Mouse (Mus musculus) cerebellum, adult 9-11 months (tissue): ENCODE measurements around the gene Kctd21.

Source experiments
- DNase-seq: peaks from one replicate; pipeline ENCODE4 v3.0.0; 2022

The Kctd21 gene

DNA sequence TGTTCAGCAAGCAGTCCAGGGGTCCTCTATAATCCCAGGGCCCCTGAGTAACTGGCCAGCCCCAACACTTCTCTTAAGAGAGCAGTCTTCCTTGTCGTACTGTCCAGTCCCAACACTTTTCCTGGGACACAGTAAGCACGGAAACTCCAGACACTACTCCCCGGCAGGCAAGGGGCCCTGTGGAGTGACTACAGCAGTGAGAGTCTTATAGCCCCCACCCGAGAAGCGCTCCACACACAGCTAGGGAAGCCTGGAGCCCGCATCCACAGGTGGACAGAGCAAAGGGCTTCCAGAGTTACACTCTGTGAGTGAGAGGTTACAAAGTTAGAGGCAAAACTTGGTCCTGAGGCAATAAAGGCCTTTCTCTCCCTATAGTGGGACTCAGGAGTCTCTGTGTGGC, 17.3 kb downstream of the Kctd21 start:
- no peak for DNase-seq

DNA sequence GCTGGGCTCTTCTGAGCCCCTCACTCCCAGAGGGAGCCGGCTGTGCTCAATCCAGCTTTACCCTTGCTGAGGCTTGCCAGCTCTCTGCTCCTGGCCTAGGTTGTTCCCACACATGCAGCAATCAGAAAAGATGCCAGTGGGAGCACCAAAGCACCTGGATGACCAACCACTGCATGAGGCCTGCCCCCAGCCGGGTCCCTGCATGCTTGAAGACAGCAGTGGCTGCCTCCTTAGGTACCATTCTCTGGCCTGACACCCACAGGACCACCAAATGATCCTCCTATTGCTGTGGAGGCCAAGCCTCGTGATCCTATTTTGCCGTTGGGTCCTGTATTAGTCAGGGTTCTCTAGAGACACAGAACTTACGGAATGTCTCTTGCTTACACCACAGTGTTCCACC, 18.8 kb downstream of the Kctd21 start:
- DNase-seq: no peak

DNA sequence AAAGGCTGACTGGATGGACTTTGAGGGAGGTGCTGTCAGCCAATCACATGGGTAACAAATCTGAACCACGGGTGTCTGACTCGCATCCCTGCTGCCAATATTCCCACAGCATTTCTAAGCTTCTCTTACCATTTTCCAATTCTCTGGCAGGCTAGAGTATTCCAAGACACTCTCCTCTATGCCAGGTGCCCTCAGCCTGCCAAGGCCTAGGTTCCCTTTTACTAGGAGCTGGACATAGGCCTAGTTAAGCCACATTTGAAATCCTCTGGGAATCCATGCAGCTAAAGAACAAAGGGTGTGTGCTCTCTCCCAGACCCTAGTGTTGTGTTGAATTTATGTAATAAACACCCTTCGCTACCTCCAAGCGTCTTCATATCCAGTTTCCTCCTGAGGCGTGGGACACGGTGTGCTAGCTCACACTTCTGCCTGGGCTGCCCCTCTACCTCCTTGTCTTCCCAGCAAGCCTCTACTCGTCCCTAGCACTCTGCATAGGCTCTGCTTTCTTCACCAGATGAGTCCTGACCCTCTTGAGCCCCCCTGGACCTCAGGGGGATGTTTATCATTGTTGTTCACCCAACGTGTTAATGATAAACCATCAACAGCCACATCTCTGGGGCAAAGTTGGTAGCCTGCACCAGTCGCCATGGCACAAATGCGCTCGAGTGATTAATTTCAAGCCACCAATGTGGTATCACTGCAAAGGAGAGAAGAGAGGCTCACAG, 19.8 kb downstream of the Kctd21 start:
- DNase-seq: no peak

DNA sequence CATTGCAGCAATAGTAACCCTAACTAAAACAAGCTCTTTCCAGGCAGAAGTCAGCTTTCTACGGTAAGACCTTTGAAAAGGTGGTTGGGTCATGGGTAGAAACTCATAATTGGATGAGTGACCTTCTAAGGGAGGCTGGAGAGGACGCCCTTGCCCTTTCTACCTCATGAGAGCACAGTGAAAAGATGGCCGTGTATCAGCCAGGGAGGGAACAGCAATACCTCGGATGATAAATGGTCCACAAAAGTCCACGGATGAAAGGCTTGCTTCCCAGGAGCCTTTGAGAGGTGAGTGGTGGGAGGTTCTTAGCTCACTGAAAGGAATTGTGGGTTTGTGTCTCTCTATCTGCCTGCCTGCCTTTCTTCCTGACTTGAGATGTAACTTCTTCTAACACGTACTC, 21.2 kb downstream of the Kctd21 start:
- DNase-seq: no peak

DNA sequence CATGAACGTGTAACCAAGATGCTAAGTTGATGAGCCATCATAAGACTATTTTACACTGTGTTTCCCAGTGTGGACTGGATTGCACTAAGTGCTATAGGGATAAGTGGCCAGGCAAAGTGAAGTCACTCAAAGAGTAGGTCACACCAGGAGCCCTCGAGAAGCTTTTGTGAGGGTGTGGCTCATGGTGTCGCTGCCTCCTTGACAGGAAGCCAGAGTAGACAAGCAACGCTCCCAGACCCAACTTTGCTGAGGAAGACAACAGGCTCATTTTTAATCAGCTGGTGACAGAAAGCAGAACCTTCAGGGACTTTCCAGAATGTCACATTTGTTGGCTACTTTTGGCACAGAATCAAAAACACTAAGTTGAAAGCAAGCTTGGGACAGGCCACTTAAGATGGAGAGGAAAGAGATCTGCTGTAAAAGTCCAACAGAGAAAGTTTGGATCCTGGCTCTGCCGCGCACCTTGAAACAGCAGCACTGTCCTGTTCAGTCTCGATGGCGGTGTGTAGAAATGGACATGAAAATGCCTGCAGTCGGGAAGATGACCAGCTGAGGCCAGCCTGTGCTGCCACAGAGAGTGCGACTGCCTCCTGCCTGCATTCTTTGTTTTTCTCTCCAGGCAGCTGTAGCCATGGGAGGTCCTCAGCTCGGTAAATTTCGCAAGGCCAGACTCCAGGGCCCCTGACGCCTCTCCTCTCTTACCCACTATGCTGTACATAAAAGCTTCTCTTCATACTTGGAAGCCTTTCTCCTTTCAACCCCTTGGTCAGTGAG, 23.1 kb downstream of the Kctd21 start:
- no peak for DNase-seq

DNA sequence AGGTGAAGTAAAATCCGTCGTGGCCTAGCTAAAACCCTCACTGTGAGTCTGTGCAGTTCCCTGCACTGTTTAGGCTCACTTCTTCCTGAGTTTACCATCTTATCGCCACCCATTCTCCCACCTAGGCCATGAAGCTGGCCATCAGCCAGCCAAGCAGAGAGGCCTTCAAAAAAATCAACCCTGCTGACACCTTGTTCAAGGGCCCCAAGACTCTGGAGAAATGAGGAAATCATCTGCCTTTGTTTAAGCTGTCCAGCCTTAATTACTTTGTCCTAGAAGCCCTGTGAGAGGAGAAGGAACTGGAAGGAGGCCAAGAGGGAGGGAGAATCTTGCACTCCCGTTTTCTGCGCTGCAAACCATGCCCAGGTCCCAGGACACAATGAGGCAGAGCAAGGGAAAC, 24.1 kb downstream of the Kctd21 start:
- no peak for DNase-seq

DNA sequence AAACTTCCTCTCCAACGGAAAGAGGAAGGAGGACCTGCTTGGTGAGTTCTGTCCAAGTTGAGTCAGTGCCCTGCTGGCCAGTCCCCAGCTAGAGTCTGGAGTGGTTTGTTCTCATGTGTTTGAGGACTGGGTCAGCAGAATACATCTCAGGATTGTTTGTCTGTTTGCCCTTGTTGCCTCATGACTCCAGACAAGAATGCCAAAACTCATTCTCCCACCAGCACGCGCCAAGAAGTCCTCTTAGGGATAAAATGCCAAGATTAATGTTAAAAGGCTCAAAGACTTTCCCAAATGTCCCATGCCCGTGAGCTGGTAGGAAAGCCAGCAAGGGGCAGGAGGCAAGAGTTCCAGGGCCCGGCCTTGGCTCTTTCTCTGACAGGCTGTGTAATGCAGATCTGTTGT, 24.7 kb downstream of the Kctd21 start:
- DNase-seq: no peak

DNA sequence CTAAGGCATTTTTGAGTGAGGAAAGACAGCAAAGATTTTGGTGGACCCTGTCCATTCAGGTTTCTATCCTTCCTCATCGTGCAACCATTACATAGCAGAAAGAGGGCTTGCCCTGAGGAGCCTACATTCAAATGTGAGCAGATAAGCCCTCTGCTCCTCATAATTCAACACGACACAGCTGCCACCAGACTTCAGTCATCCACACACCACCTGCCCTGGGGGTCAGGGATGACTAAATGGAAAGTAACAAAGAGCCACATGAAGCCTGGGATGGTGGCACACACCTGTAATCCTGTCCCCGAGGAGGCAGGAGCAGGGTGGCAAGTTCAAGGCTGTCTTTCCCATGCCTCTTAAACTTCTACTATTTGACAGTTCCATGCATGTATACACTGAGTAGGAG, 25.7 kb downstream of the Kctd21 start:
- no peak for DNase-seq

DNA sequence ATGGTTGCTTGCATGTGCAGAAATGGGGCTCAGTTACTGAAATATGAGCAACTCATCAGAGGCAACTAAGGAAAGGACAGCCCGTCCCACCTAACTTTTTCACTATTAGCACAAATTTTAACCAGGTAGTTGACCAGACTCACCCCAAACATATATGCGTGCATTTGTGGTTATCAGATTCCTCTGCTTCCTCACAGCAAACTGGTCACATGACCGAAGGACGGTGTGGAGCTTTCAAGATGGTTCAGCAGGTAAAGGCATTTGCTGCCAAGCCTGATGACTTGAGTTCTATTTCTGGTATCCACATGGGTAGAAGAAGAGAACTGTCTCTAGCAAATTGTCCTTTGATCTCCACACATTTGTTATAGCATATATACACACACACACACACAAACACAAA, 26.2 kb downstream of the Kctd21 start:
- DNase-seq: no peak

DNA sequence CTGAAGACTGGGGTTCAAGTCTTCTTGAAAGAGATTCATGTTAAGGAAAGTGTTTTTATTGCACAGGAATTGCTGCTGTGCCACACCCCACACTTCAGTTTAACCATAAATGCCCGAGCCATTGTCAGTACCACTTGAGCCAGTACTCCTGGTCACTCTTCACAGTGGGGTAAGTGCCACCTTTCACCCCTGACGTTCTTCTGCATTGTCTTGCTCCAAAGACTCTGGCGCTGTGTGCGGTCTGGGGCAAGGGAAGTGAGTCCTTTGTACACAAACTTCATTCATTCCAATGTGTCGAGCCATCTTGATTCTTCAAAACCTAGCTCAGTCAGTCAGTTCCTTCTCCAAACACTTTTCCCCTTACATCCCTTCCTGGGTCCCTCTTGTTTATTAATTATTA, 28.0 kb downstream of the Kctd21 start:
- no peak for DNase-seq

DNA sequence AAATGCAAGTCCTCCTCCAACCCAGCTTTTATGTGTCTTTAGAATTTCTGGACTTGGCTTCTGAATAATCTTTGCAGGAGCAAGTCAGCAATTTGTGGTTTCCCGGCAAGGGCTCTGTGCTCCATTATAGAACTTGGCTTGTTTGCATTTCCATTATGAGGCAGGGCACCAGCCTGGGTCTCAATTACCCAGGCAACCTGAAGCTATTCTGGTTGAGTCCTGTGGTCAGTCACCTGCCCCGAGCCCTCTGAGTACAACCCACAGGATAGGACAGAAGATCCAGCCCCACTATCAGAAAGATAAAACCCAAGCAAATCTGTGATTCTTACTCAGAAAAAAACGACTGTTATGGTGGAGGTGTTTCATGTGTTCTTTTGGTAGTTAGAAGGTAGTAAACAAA, 28.8 kb downstream of the Kctd21 start:
- no peak for DNase-seq

DNA sequence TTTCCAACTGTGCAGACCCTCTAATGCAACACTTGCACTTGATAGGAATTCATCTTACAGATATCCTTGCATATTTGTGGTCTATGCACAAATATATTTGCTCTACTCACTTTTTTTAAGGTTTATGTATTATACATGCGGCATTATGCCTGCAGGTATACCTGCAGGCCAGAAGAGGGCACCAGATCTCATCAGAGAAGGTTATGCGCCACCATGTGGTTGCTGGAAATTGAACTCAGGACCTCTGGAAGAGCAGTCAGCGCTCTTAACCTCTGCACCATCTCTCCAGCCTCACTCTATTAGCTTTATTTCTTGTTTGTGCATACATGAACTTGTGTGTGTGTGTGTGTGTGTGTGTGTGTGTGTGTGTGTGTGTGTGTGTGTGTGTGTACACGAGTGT, 29.3 kb downstream of the Kctd21 start:
- no peak for DNase-seq

DNA sequence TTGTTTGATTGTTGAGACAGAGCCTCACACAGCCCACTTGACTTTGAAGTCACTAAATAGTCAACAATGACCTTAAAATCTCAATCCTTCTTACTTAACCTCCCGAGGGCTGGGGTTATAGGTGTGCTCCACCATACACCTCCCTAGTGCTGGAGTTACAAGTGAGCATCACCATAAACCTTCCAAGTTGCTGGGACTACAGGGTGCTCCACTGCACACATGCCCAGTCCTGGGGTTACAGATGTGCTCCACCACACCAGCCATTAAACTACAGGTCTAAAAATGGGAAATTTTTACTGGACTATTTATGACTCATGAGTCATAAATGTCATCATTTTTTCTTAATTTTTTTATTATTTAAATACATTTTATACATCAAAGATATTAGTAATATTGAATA, 33.8 kb downstream of the Kctd21 start:
- DNase-seq: no peak

DNA sequence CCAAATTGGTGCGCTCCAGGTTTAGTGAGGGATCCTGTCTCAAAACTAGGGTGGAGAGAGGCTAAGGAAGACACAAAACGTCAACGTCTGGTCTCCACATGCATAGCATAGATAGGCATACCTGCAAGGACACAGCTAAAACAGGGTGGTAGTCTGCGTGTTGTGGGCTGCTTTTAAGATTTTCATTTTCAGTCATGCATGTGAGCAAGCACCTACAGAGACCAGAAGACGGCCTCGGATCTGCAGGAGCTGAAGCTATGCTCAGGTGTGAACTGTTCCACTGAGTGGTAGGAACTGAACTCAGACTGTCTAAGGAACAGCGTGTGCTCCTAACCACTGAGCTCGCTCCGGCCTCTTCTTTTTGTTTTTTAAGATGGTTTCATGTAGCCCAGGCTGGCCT, 43.0 kb downstream of the Kctd21 start:
- no peak for DNase-seq

DNA sequence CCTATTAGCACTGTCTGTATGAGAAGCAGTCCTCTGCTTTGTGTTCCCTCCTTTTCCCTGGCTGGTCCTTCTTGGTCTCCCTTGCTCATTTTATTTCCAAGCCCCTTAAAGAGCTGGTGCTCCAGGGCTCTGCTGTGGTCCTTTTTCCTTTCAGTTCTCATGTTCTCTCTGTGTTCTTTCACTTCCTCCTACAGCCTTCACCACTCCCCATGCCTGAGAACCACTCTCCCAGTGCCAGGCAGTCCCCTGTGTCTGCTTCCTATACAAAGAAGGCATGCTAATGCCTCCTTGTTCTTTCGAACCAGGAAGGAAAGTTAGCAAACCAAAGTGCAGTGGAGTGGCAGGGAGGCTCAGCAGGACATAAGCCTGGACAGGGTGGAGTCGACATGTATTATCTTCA, 43.8 kb downstream of the Kctd21 start:
- DNase-seq: no peak

DNA sequence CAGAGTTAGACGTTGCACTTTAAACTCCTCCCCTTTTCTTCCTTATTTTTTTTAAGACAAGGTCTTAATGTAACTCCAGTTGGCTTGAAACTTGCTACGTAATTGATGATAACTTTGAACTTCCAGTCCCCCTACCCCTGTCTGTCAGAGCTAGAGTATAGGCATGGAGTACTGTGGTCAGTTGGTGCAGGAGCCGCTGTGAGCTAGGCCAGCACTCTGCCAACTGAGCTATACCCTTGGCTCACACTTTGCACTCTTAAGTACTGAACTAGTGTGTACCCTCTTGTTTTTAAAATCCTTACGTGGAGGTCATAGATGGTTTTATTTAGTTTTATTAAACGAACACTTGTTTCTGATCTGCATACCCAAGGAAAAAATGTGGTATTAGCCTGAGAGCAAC, 47.2 kb downstream of the Kctd21 start:
- DNase-seq: no peak

DNA sequence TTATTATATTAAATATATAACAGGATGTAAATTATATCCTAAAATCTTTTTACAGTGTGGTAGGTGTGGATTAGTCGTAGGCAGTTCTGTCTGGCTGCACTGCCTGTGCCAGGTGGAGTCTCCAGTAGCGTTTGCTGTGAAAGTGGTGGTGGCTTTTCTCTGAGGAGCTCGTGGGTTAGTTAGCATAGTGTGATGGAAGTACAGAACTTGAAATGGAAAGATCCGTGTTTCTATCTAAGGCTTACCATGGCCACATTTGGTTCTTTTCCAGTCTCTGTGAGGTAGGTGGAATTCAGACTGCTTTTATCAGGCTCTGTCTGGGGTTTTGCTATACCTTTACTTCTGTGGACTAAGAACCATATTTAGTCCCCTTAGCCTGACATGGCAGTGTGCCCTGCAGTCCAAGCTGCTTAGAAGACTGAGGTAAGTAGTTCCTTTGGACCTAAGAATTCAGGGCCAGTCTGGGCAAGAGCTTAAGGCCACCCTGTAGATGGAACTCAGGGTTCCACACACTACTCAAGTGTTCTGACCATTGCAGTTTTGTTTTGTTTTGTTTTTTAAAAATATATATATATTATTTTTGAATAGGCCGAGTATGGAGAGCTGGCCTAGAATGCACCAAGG, 48.5 kb downstream of the Kctd21 start:
- DNase-seq: no peak

DNA sequence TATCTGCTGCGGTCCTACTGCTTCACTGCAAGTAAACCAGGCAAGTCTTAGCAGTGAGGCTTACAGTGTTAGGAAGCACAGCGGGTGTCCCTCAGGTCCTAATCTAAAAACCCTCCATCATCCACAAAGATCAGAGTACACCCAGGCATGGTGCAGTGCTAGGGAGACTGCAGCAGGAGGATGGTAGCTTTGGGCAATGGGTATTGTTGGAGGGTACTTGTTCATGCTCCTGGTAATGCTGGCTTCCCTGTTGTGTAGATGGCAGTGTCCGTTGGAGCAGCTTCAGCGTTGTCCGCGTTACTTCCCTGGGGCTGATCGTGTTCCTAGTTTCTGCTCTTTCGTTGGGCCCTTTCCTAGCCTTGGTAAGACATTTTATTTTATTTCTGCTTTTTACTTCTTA, 50.5 kb downstream of the Kctd21 start:
- no peak for DNase-seq

DNA sequence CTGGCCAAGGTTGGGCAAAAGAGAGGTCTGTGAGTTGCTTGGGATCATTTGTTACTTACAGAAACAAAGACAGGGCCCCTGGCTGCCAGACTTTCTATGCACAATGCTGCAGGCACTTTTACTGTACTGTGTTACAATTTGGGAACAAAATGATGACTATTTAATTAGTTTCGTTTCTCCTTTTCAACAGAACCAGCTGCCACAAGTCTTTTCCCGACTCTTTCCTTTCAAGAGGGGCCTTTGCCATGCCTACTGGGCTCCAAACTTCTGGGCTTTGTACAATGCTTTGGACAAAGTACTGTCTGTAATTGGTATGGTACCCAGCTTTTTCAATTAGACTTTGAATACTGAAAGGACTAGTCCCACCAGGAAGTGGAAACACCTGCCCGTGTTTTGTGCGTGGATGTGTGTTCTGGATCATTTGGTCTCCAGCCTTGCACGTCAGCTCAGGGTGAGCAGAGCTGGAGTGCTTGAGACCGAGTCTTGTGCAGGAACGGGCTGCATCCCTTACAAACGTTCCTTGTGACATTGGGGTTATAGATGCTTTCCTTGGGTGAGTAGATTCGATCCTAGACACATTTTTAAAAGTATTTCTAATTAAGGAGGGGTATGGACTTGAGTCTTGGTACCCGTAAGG, 51.5 kb downstream of the Kctd21 start:
- no peak for DNase-seq

DNA sequence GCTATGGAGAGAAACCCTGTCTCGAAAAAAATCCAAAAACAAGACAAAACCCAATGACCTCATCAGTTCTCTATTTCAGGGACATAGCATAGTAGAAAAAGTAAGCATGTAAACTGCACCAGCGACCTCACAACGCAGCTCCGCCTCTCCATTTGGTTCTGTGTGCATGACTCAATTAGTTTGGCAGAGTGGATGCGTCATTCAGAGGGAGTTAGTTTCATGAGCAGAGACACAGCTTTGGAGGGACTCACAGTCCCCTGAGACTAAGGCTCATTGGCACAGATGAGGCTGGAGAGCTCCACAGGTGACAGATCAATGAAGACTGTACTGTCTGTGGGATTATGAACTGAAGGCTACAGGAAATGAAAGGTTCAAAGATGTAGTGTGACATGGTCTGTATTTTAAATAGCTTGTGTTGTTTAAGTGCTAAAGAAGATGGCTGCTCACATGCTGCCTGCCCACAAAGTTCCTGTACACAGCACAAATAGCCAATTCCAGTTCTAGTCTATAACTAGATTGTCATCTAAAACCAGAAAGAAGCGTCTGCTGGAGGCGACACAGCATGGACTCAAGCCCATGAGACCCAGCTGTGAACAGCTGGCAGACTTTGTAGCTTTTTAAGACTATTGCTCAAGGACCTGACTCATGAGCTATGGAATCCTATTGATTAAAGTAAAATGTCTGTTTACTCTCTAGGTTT, 54.1 kb downstream of the Kctd21 start:
- peak; percentile 53 for DNase-seq

DNA sequence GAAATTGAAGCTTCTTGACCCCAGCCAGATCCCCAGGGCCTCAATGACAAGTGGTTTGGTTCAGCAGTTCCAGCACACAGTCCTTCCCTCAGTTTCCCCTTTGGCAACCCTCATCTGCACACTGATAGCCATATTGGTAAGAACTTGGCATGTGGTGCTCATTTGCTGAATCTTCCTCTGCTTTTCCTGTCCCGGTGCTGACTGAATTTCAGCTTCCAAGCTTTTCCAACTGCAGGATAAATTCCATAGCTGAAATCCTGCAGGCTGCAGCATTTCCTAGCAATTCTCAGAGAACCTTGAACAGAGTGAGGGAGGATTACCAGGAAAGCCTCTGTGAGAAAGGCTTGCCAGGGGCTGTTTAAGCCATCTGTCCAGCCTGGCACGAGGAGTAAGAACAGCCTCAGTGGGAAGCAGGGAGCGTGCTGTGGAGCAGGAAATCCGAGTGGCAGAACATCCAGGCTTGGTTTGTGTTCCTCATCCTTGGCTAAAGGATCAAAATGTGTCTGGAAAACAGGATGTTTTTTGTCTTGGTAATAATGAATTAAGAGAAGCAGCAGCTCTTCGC, 54.8 kb downstream of the Kctd21 start:
- DNase-seq: peak; percentile 98

DNA sequence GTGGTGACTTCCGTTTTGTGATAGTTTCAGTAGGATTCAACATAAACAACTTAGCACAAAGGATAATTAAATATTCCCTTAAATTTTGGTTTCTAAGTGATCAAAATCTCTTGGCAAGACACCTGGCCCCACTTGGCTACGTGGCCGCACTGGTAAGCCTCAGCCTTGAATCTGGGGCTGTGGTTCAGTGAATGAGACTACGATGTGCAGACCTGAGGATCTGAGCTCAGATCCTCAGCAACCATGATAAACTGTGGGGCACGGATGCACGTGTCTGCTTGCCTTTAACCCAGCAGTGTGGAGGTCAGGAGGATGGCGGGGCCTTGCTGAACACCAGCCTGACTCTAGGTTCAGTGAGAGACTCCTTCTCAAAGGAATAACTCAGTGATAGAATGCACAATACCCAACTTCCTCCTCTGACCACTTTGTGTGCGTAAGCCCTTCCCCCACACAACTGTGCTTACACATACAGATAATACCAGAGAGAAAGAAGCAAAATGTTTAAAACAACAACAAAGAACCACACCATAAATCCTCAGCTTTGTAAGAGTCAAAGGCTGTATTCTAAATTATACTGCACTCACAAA, 55.5 kb downstream of the Kctd21 start:
- no peak for DNase-seq
